Mouse (Mus musculus): ENCODE data around the gene Egfr.

- TF ChIP-seq POLR2A (IDR thresholded peaks at IDR 0.05; ENCODE audit: insufficient read length, low read depth), result no peak
- no peak for TF ChIP-seq MAX (IDR thresholded peaks at IDR 0.05; ENCODE audit: low read depth)
- no peak for TF ChIP-seq CEBPB (IDR thresholded peaks at IDR 0.05; ENCODE audit: insufficient read depth, poor library complexity, severe bottlenecking)
- TF ChIP-seq TCF12 (IDR thresholded peaks at IDR 0.05; ENCODE audit: insufficient read depth, poor library complexity, severe bottlenecking), result no peak
- TF ChIP-seq USF1 (IDR thresholded peaks at IDR 0.05; ENCODE audit: low read depth), result no peak
- TF ChIP-seq REST (IDR thresholded peaks at IDR 0.05; ENCODE audit: insufficient read depth, insufficient read length), result no peak
- TF ChIP-seq E2F4 (IDR thresholded peaks at IDR 0.05; ENCODE audit: insufficient read depth), result no peak
- TF ChIP-seq SRF (IDR thresholded peaks at IDR 0.05; ENCODE audit: control insufficient read depth, insufficient read length, low read depth), result no peak
- TF ChIP-seq MYOD1 (IDR thresholded peaks at IDR 0.05; ENCODE audit: control insufficient read depth in 1 of 3, insufficient read length in 2 of 3, low read depth in 2 of 3), result no peak
- TF ChIP-seq POLR2AphosphoS2 (IDR thresholded peaks at IDR 0.05; ENCODE audit: insufficient read length, low read depth), result no peak
- TF ChIP-seq TCF3 (IDR thresholded peaks at IDR 0.05; ENCODE audit: insufficient read length, low read depth), result no peak
Observed at GRCm38 (mm10) chr11:16742821-16743220, 9.2 kb upstream of the Egfr start.

All from myocyte (in vitro differentiated cells).